Mouse (Mus musculus) common myeloid progenitor, adult 5-6 weeks (primary cell): ENCODE measurements around the gene Agmat. TPM values are rescaled to one million over a fixed set of nuclear protein-coding genes. Genes with fewer than 3 reads are reported as not detected.

Experiments used
- ATAC-seq: replicated peaks from 2 replicates; pipeline ENCODE4 v1.8.0; 2016; ENCODE audit warnings: low read depth, mild to moderate bottlenecking, moderate TSS enrichment, inconsistent platforms; ENCODE audit not compliant: poor library complexity, severe bottlenecking
- total RNA-seq: library from RNA; stranded (forward); fragments of 200-1000, 187-1606 nt; gene quantifications from 2 replicates; pipeline ENCODE4 v1.2.3, GENCODE M21; 2017

Gene Agmat
- total RNA-seq, 1 experiment from 2014 or later, result not detected

- peak; percentile 99 for ATAC-seq
Observed at GRCm38 (mm10) chr4:141734446-141735205, 11.8 kb upstream of the Agmat start.

DNA sequence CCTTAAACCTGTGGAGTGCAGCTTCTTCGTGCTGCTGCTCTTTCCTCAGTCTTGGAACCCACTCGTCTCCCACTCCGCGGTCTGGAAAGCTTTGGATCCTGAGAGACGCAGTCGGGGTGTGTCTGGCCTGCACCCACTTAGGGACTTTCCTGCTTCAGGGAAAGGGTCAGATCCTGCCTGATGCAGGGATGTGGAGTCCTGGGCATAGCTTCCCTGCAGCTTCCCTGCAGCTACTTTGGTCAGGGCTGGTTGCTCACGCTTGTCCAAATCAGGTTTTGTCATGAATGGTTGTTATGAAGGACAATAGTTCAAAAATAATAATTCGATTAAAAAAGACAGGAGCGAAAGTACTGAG is 11.3 kb upstream of the Agmat start:
- no peak for ATAC-seq

GRCm38 (mm10) chr4:141736856-141737255 is 9.6 kb upstream of the Agmat start:
- 0 out of 2 replicates have a peak, but pooled peaks have one; percentile 24 for ATAC-seq

GRCm38 (mm10) chr4:141738015-141738414 is 8.5 kb upstream of the Agmat start:
- ATAC-seq, result no peak

DNA sequence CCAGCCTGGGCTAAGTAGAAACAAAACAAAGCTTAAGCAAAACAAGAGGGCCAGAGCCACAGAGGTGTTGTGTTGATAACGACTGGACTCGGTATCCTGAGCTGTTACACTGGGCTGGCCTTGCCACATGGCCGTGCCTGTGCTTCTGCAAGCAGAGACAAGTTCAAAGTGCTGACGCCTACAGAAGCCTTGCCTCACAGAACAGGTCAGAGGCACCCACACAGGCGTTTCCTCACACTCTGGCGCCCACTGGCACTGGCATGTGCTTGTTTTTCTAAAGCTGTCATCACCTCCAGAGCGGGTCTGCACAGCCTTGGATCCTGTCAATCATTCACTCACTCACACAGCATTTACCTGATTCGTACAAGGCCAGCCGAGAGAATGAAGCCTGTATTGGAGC is 4.6 kb upstream of the Agmat start:
- ATAC-seq, result no peak

GRCm38 (mm10) chr4:141742381-141742780 is 4.1 kb upstream of the Agmat start:
- ATAC-seq, result no peak

DNA sequence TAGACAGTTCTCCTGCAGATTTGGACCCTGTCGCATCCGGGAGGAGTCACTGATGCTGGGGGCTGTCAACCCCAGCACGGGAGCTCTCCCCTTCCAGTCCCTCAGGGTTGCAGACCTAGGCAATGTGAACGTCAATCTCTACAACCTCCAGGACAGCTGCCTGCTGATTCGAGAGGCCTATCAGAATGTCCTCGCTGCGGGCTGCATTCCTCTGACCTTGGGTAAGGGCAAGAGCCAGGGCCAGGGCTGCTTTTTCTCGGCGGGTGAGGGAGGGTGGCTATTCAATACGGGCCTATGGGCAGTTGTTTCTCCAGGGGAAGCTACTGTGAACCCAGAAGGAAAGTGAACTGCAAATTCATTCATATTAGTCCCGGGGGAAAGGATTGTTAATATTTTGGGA is 3.1 kb downstream of the Agmat start:
- ATAC-seq, result no peak

DNA sequence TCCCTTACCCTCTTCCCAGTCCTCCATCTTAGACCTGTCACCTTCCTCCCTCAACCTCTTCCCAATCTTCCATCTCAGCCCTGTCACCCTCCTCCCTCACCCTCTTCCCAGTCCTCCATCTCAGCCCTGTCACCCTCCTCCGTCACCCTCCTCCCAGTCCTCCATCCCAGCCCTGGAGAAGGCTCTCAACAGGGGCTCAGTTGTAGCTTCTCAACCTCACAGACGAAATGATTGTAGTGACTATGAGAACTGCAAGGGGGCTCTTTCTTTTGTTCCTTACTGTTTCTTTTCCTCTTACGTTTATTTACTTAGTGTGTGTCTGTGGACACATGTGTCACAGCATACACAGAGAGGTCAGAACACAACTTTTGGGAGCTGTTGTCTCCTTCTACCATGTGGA is 4.4 kb downstream of the Agmat start:
- no peak for ATAC-seq

DNA sequence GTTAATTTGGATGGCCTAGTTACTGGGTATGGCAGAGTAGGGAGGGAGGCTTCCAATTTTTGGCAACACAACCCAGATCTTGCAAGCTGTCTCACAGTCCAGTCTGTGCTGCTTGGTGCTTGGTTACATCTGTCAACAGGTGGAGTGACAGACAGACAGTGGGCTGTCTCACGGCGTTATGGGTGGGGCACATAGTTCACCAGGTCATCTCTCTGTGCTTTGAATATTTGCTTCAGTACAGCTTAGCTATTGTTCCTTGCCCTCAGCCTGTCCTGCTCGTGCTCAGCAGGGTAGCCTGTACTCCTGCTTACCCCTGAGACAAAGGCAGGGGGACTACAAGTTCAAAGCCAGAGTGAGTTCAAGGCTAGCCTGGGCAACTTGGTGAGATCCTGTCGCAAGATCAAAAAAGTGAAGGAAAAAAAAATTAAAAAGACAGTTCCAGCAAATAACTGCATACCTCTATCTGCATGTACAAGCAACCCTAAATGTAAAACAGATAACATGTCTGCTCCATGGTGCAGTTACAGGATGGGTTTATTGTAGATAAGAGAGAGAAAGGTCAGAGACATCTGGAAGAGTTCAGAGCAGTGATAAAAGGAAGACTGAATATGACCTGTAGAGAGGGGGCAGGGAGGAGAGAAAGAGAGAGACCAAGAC is 5.1 kb downstream of the Agmat start:
- ATAC-seq, result peak; percentile 60

- peak; percentile 74 for ATAC-seq
Observed at GRCm38 (mm10) chr4:141752076-141752421, 5.6 kb downstream of the Agmat start.

DNA sequence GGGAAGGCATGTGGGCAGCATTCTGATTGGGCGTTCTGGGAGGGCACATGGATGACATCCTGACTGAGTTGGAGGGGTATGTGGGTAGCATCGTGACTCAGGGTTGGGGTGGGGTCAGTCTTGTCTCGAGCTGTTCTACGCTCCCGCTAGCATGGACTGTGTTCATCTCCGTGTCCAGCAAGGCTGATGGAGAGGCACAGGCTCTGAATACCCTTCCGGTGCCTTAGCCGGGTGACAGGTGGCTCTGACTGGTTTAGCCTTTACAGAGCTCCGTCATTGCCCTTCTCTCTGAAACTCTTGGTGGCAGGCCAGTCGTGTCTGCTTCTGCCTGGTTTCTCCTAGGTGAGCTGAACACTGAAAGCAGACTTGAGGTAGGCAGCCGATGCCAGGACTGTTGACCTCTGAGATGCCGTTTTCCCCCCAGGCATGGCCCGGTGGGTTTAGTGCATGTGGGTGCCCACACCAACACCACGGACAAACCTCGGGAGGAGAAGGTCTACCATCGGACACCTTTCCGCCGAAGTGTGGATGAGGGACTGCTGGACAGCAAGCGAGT is 9.0 kb downstream of the Agmat start:
- ATAC-seq, result no peak

GRCm38 (mm10) chr4:141757124-141757523 is 10.7 kb downstream of the Agmat start:
- ATAC-seq, result no peak

DNA sequence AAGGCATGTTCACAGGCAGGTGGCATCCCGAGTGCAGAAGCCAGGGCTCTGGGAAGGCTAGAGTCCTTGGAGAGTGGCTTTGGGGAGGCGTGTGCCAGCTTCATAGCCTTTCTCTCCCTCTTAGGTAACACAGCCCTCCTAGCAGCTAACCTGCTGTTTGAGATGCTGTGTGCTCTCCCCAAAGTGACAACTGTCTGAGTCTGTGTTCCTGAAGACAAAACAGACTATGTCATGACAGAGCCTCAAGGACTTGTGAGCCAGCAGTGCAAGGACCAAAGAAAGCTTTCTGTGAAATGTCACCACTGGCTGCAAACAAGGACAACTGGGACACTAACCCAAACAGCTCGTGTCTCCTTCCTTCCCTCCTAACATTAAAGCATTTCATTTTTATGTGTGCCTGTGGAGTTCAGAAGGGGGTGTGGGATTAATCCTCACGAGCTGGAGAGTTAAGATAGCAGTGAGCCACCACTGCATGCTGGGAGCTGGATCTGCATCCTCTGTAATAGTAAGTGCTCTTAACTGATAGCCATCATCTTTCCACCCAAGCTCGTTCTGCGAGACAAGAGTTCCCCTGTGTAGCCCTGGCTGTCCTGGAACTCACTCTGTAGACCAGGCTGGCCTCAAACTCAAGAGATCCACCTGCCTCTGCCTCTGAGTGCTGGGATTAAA is 12.5 kb downstream of the Agmat start:
- ATAC-seq, result no peak

GRCm38 (mm10) chr4:141760942-141761341 is 14.5 kb downstream of the Agmat start:
- no peak for ATAC-seq

GRCm38 (mm10) chr4:141762102-141762598 is 15.7 kb downstream of the Agmat start:
- ATAC-seq, result no peak

- ATAC-seq, result no peak
Observed at GRCm38 (mm10) chr4:141763476-141763875, 17.0 kb downstream of the Agmat start.

DNA sequence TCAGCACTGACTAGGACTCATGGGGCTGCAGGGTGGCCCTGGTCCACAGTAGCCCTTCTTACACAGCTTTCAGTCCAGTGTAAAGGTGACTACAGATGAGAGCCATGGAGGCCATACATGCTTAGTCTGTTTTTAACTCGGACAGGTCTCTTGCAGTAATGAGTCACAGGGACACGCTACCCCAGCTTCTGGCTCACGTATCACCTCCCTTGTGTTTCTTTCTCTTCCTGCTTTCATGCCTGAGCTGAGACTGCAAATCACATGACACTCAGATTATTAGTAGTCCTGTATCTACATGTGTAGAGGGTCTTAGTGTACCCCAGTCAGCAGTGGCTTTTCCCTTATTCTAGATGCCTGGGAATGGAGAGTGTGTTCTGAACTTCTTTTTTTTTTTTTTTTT is 18.5 kb downstream of the Agmat start:
- no peak for ATAC-seq

DNA sequence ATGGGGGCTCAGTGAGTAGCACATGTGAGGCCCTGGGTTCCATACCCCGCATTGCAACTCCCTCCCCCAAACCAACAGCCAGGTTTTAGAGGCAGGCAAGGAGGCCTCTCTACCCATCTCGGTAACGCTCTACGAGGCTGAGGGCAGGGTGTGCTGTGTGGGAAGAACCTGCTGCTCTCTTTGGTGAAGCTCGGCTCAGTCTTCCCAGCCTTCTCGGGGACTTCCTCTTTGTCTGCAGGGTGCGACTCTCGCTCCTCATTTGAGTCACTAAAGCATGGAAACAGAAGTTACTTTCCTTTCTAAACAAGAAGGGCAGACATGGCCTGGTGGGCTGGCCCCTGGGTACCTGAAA is 19.8 kb downstream of the Agmat start:
- peak; percentile 66 for ATAC-seq

GRCm38 (mm10) chr4:141766668-141767352 is 20.3 kb downstream of the Agmat start:
- ATAC-seq, result 0 out of 2 replicates have a peak, but pooled peaks have one; percentile 6

- peak; percentile 45; the same call in 1 of the 2 replicates for ATAC-seq
Observed at GRCm38 (mm10) chr4:141767353-141768036, 21.0 kb downstream of the Agmat start.
